Mouse (Mus musculus): Measurements from ENCODE around the gene Reep6. TPM values are rescaled to one million over a fixed set of nuclear protein-coding genes. Genes with fewer than 3 reads are reported as not detected.

Gene Reep6
- total RNA-seq, 1 experiment: 13.3 TPM

DNA sequence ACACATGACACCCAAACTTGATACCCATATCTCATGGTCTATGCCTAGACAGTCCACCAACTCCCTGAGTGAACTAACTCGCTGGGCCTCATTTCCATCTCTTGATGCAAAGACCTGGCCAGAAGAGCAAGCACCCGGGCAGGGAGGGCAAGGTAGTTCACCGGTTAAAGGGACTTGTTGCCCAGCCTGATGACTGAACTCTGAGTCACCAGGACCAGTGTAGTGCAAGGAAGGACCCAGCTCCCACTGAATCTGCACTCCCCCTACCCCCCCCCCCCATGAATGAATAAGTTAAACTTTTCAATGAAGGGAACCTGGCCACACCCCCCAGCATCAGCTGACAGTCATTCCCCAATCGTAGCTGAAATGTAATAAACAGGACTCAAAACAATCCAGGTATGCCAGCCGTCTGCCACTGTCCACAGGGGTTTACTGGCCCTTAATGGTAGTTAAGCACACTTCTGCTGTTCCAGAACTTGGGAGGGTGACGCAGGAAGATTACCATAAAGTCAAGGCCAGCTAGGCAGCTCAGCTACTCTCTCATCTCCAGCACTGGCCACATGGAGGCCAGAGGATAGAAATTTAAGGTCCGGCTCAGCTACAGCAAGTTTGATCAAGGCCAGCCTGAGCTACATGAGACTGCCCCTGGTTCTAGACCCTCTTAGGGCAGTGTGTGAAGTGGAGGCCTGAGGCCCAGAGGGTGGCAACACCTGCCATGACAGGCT, 53.0 kb downstream of the Reep6 start:
- no peak for DNase-seq (ENCODE audit: low read depth, low spot score)
- in situ Hi-C loops (cut with MboI; ENCODE audit: low sequenced_read_pairs in 2 of 2, unreplicated experiment in 2 of 2): no loop called here
- TF ChIP-seq HCFC1 (IDR thresholded peaks at IDR 0.05; ENCODE audit: borderline replicate concordance, insufficient read depth, low read length) (no peak), MAFK (IDR thresholded peaks at IDR 0.05; ENCODE audit: insufficient read depth, low read depth, low read length) (no peak), CHD2 (IDR thresholded peaks at IDR 0.05; ENCODE audit: low read depth, low read length) (no peak), ZC3H11A (IDR thresholded peaks at IDR 0.05; ENCODE audit: borderline replicate concordance, low read depth, low read length) (no peak), ZNF384 (IDR thresholded peaks at IDR 0.05; ENCODE audit: low read depth, low read length) (no peak)
- no peak overlapping the region for H3K27ac ChIP-seq (ENCODE audit: insufficient read depth, low read depth, low read length, poor library complexity, severe bottlenecking)
- peaks cover 20% of the 10 kb centered on the region; the same call in 1 of the 2 replicates for H3K36me3 ChIP-seq (ENCODE audit: control insufficient read depth, insufficient read depth, low read length, poor library complexity, severe bottlenecking)
- no peaks in the 10 kb centered on the region for H3K9me3 ChIP-seq (ENCODE audit: control insufficient read depth, insufficient read depth, low read depth, low read length)
- no peak overlapping the region for H3K9ac ChIP-seq (ENCODE audit: insufficient read depth, low read depth, low read length, poor library complexity, severe bottlenecking)
- H3K4me3 ChIP-seq (ENCODE audit: insufficient read depth in 1 of 2, low read depth in 1 of 2, low read length in 2 of 2, poor library complexity in 1 of 2, severe bottlenecking in 1 of 2): no peak overlapping the region; a peak in 1 of 4 replicates
- H3K4me1 ChIP-seq (ENCODE audit: control insufficient read depth in 2 of 2, insufficient read depth in 2 of 2, low read length in 2 of 2, poor library complexity in 1 of 2): peaks cover 3 to 30% of the 10 kb centered on the region in 2 experiments; a peak in 2 of 4 replicates

DNA sequence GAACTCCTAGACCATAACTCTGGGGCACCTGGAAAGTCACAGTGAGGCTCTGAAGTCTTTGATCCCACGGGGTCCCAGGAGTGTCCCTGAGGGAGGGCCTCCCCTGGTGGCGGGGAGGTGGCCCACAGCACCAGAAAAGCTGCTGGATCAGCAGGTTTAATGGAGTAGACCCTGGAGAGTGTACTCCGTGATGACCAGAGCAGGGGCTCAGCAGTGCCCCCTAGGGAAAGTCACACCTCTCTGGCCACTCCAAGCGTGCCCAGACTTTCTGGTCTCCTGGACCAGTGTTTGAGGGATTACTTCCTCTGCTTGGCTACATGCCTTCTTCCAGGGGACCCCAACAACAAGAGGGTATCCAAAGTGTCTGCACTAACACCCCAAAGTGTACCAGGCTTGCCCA, 53.7 kb downstream of the Reep6 start:
- Histone ChIP-seq H3K36me3 (ENCODE audit: control insufficient read depth, insufficient read depth, low read length, poor library complexity, severe bottlenecking) (peaks cover 20% of the 10 kb centered on the region; the same call in 1 of the 2 replicates), H3K27ac (ENCODE audit: insufficient read depth, low read depth, low read length, poor library complexity, severe bottlenecking) (no peak overlapping the region), H3K9ac (ENCODE audit: insufficient read depth, low read depth, low read length, poor library complexity, severe bottlenecking) (no peak overlapping the region), H3K4me3 (ENCODE audit: insufficient read depth in 1 of 2, low read depth in 1 of 2, low read length in 2 of 2, poor library complexity in 1 of 2, severe bottlenecking in 1 of 2) (no peak overlapping the region), H3K9me3 (ENCODE audit: control insufficient read depth, insufficient read depth, low read depth, low read length) (no peaks in the 10 kb centered on the region), H3K4me1 (ENCODE audit: control insufficient read depth in 2 of 2, insufficient read depth in 2 of 2, low read length in 2 of 2, poor library complexity in 1 of 2) (peaks cover 5 to 34% of the 10 kb centered on the region in 2 experiments; a peak in 2 of 4 replicates)
- no peak for DNase-seq (ENCODE audit: low read depth, low spot score)
- TF ChIP-seq ZNF384 (IDR thresholded peaks at IDR 0.05; ENCODE audit: low read depth, low read length) (no peak), HCFC1 (IDR thresholded peaks at IDR 0.05; ENCODE audit: borderline replicate concordance, insufficient read depth, low read length) (no peak), MAFK (IDR thresholded peaks at IDR 0.05; ENCODE audit: insufficient read depth, low read depth, low read length) (peak; percentile 84)
- in situ Hi-C loops (cut with MboI; ENCODE audit: low sequenced_read_pairs in 2 of 2, unreplicated experiment in 2 of 2): no loop called here

GRCm38 (mm10) chr10:80384115-80384639, 54.4 kb downstream of the Reep6 start:
- H3K9ac ChIP-seq (ENCODE audit: insufficient read depth, low read depth, low read length, poor library complexity, severe bottlenecking): no peak overlapping the region

DNA sequence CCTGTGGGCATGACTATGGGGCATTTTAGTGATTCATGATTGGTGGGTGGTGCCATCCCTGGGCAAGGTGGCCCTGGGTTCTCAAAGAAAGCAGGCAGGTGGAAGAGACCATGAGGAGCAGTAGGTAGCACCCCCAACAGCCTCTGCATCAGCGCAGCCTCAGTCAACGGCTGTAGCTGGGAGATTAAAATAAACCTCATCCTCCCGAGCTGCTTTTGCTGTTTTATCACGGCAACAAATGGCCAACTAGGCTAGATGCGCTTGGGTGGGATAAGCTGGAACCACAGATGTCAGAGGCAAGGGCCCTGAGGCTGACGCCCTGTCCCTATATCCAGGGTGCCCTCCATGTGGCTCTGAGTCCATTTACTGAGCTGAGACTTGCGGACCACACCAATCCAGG, 55.0 kb downstream of the Reep6 start:
- H3K4me1 ChIP-seq (ENCODE audit: control insufficient read depth in 2 of 2, insufficient read depth in 2 of 2, low read length in 2 of 2, poor library complexity in 1 of 2): peaks cover 5 to 38% of the 10 kb centered on the region in 2 experiments; a peak in 2 of 4 replicates

More at GRCm38 (mm10) chr10:80384115-80384639, 54.4 kb downstream of the Reep6 start:
- H3K27ac ChIP-seq (ENCODE audit: insufficient read depth, low read depth, low read length, poor library complexity, severe bottlenecking): no peak overlapping the region
- peaks cover 5 to 38% of the 10 kb centered on the region in 2 experiments; a peak in 2 of 4 replicates for H3K4me1 ChIP-seq (ENCODE audit: control insufficient read depth in 2 of 2, insufficient read depth in 2 of 2, low read length in 2 of 2, poor library complexity in 1 of 2)
- H3K9me3 ChIP-seq (ENCODE audit: control insufficient read depth, insufficient read depth, low read depth, low read length): no peaks in the 10 kb centered on the region
- DNase-seq (ENCODE audit: low read depth, low spot score): no peak
- in situ Hi-C loops (cut with MboI; ENCODE audit: low sequenced_read_pairs in 2 of 2, unreplicated experiment in 2 of 2): no loop called here
- no peak overlapping the region for H3K4me3 ChIP-seq (ENCODE audit: insufficient read depth in 1 of 2, low read depth in 1 of 2, low read length in 2 of 2, poor library complexity in 1 of 2, severe bottlenecking in 1 of 2)
- peaks cover 20% of the 10 kb centered on the region; the same call in 1 of the 2 replicates for H3K36me3 ChIP-seq (ENCODE audit: control insufficient read depth, insufficient read depth, low read length, poor library complexity, severe bottlenecking)
- no peak for TF ChIP-seq MAFK (IDR thresholded peaks at IDR 0.05; ENCODE audit: insufficient read depth, low read depth, low read length)
- TF ChIP-seq ZC3H11A (IDR thresholded peaks at IDR 0.05; ENCODE audit: borderline replicate concordance, low read depth, low read length): no peak
- no peak for TF ChIP-seq ZNF384 (IDR thresholded peaks at IDR 0.05; ENCODE audit: low read depth, low read length)
- TF ChIP-seq CHD2 (IDR thresholded peaks at IDR 0.05; ENCODE audit: low read depth, low read length): no peak
- TF ChIP-seq HCFC1 (IDR thresholded peaks at IDR 0.05; ENCODE audit: borderline replicate concordance, insufficient read depth, low read length): no peak

More for the DNA sequence above, 55.0 kb downstream of the Reep6 start:
- H3K9ac ChIP-seq (ENCODE audit: insufficient read depth, low read depth, low read length, poor library complexity, severe bottlenecking): no peak overlapping the region
- H3K4me3 ChIP-seq (ENCODE audit: insufficient read depth in 1 of 2, low read depth in 1 of 2, low read length in 2 of 2, poor library complexity in 1 of 2, severe bottlenecking in 1 of 2): no peak overlapping the region
- H3K36me3 ChIP-seq (ENCODE audit: control insufficient read depth, insufficient read depth, low read length, poor library complexity, severe bottlenecking): peaks cover 20% of the 10 kb centered on the region; the same call in 1 of the 2 replicates
- no peak overlapping the region for H3K27ac ChIP-seq (ENCODE audit: insufficient read depth, low read depth, low read length, poor library complexity, severe bottlenecking)
- no peak for DNase-seq (ENCODE audit: low read depth, low spot score)
- no peak for TF ChIP-seq ZC3H11A (IDR thresholded peaks at IDR 0.05; ENCODE audit: borderline replicate concordance, low read depth, low read length)
- no peak for TF ChIP-seq ZNF384 (IDR thresholded peaks at IDR 0.05; ENCODE audit: low read depth, low read length)
- TF ChIP-seq CHD2 (IDR thresholded peaks at IDR 0.05; ENCODE audit: low read depth, low read length): no peak
- TF ChIP-seq MAFK (IDR thresholded peaks at IDR 0.05; ENCODE audit: insufficient read depth, low read depth, low read length): no peak
- TF ChIP-seq HCFC1 (IDR thresholded peaks at IDR 0.05; ENCODE audit: borderline replicate concordance, insufficient read depth, low read length): no peak
- in situ Hi-C loops (cut with MboI; ENCODE audit: low sequenced_read_pairs in 2 of 2, unreplicated experiment in 2 of 2): no loop called here
- H3K9me3 ChIP-seq (ENCODE audit: control insufficient read depth, insufficient read depth, low read depth, low read length): no peaks in the 10 kb centered on the region
